Mouse (Mus musculus) forebrain, embryonic 10.5 days (tissue): ENCODE measurements at regions not wholly inside any gene's neighbourhood (a gene's known extent, or its start where the extent isn't known, plus 50 kb on each side); places are given as distances from the start of the nearest gene placed in this dataset.

Experiments used
- DNase-seq: peaks from one replicate; pipeline ENCODE4 v3.0.0-alpha.2; 2017; ENCODE audit warnings: low spot score; ENCODE audit errors: extremely low spot score
- H3K27ac ChIP-seq: fragments of 300-500 bp; sonication (generic); 2 replicates; pipeline ENCODE4 v1.5.1; 2016; ENCODE audit warnings: mild to moderate bottlenecking
- H3K27me3 ChIP-seq: fragments of 300-500 bp; sonication (generic); 2 replicates; pipeline ENCODE4 v1.6.1; 2016; ENCODE audit warnings: mild to moderate bottlenecking; ENCODE audit not compliant: poor library complexity, severe bottlenecking
- H3K36me3 ChIP-seq: fragments of 300-500 bp; sonication (generic); replicated peaks from 2 replicates; pipeline ENCODE4 v1.6.1; 2016; ENCODE audit warnings: mild to moderate bottlenecking, moderate library complexity
- H3K4me1 ChIP-seq: fragments of 300-500 bp; sonication (generic); 2 replicates; pipeline ENCODE4 v1.6.1; 2016
- H3K4me3 ChIP-seq: fragments of 300-500 bp; sonication (generic); 2 replicates; pipeline ENCODE4 v1.5.1; 2016; ENCODE audit warnings: mild to moderate bottlenecking, moderate library complexity
- H3K9me3 ChIP-seq: fragments of 300-500 bp; sonication (generic); 2 replicates; pipeline ENCODE4 v1.6.1; 2016; ENCODE audit warnings: mild to moderate bottlenecking, moderate library complexity
- whole genome bisulfite sequencing: fragments of 180-500 bp; shearing (Covaris S2); methylation state at CpG from one replicate; pipeline ENCODE4 v1.1.7; 2016; 5-methylcytosine and 5-hydroxymethylcytosine counted together

GRCm38 (mm10) chr7:111969198-111969887 is 54.0 kb upstream of the Usp47 start:
- no peak overlapping the region for H3K4me3 ChIP-seq
- no peaks in the 10 kb centered on the region for H3K9me3 ChIP-seq
- DNase-seq, result peak; percentile 57
- no peaks in the 10 kb centered on the region for H3K36me3 ChIP-seq
- no peaks in the 10 kb centered on the region for H3K27me3 ChIP-seq
- 65% methylated on average over 4 of the region's 4 CpGs for WGBS
- H3K4me1 ChIP-seq, result peaks cover 9% of the 10 kb centered on the region; the same call in 1 of the 2 replicates
- H3K27ac ChIP-seq, result no peak overlapping the region

GRCm38 (mm10) chr7:111968261-111968660 is 55.0 kb upstream of the Usp47 start:
- Histone ChIP-seq H3K9me3 (no peaks in the 10 kb centered on the region), H3K4me1 (peaks cover 9% of the 10 kb centered on the region; the same call in 1 of the 2 replicates), H3K27ac (no peak overlapping the region), H3K36me3 (no peaks in the 10 kb centered on the region), H3K4me3 (no peak overlapping the region), H3K27me3 (no peaks in the 10 kb centered on the region)
- DNase-seq, result no peak
- WGBS, result 68% methylated on average over 5 of the region's 5 CpGs

- Histone ChIP-seq H3K27ac (no peak overlapping the region), H3K36me3 (no peaks in the 10 kb centered on the region), H3K4me3 (no peak overlapping the region), H3K4me1 (peaks cover 9% of the 10 kb centered on the region; the same call in 1 of the 2 replicates), H3K27me3 (no peaks in the 10 kb centered on the region), H3K9me3 (no peaks in the 10 kb centered on the region)
- DNase-seq, result no peak
- 89% methylated on average over 3 of the region's 3 CpGs for WGBS
These were observed 56.6 kb upstream of the Usp47 start for GRCm38 (mm10) chr7:111966716-111967115.

GRCm38 (mm10) chr7:111963969-111964368 is 59.3 kb upstream of the Usp47 start:
- DNase-seq, result no peak
- Histone ChIP-seq H3K4me1 (peaks cover 9% of the 10 kb centered on the region; the same call in 1 of the 2 replicates), H3K4me3 (no peak overlapping the region), H3K27me3 (no peaks in the 10 kb centered on the region), H3K9me3 (no peaks in the 10 kb centered on the region), H3K36me3 (no peaks in the 10 kb centered on the region), H3K27ac (no peak overlapping the region)
- WGBS, result 85% methylated on average over 1 of the region's 1 CpGs

GRCm38 (mm10) chr7:111959977-111960376 is 63.3 kb upstream of the Usp47 start:
- 94% methylated on average over 3 of the region's 3 CpGs for WGBS
- Histone ChIP-seq H3K4me1 (no peaks in the 10 kb centered on the region), H3K4me3 (no peak overlapping the region), H3K36me3 (no peaks in the 10 kb centered on the region), H3K27ac (no peak overlapping the region), H3K27me3 (no peaks in the 10 kb centered on the region), H3K9me3 (no peaks in the 10 kb centered on the region)
- DNase-seq, result no peak

- 74% methylated on average over 2 of the region's 2 CpGs for WGBS
- Histone ChIP-seq H3K4me1 (no peaks in the 10 kb centered on the region), H3K27me3 (no peaks in the 10 kb centered on the region), H3K27ac (no peak overlapping the region), H3K36me3 (no peaks in the 10 kb centered on the region), H3K4me3 (no peak overlapping the region), H3K9me3 (no peaks in the 10 kb centered on the region)
- no peak for DNase-seq
These were observed 66.6 kb upstream of the Usp47 start for GRCm38 (mm10) chr7:111956671-111957070.

- no peaks in the 10 kb centered on the region for H3K36me3 ChIP-seq
These were observed 83.7 kb upstream of the Usp47 start for GRCm38 (mm10) chr7:111939631-111940030.

GRCm38 (mm10) chr7:111937547-111937946 is 85.8 kb upstream of the Usp47 start:
- WGBS, result 88% methylated on average over 3 of the region's 3 CpGs

More at GRCm38 (mm10) chr7:111939631-111940030, 83.7 kb upstream of the Usp47 start:
- no peak overlapping the region for H3K27ac ChIP-seq
- H3K27me3 ChIP-seq, result no peaks in the 10 kb centered on the region
- WGBS, result 94% methylated on average over 4 of the region's 4 CpGs
- DNase-seq, result no peak
- H3K4me3 ChIP-seq, result no peak overlapping the region
- no peaks in the 10 kb centered on the region for H3K9me3 ChIP-seq
- H3K4me1 ChIP-seq, result no peaks in the 10 kb centered on the region

GRCm38 (mm10) chr7:111937102-111937501 is 86.2 kb upstream of the Usp47 start:
- H3K27me3 ChIP-seq, result no peaks in the 10 kb centered on the region
- H3K36me3 ChIP-seq, result no peaks in the 10 kb centered on the region
- H3K9me3 ChIP-seq, result no peaks in the 10 kb centered on the region
- H3K4me3 ChIP-seq, result no peak overlapping the region
- no peak for DNase-seq
- H3K4me1 ChIP-seq, result no peaks in the 10 kb centered on the region
- H3K27ac ChIP-seq, result no peak overlapping the region
- WGBS, result 84% methylated on average over 2 of the region's 2 CpGs

More at GRCm38 (mm10) chr7:111937547-111937946, 85.8 kb upstream of the Usp47 start:
- DNase-seq, result no peak
- H3K36me3 ChIP-seq, result no peaks in the 10 kb centered on the region
- no peaks in the 10 kb centered on the region for H3K4me1 ChIP-seq
- no peak overlapping the region for H3K4me3 ChIP-seq
- no peaks in the 10 kb centered on the region for H3K27me3 ChIP-seq
- H3K9me3 ChIP-seq, result no peaks in the 10 kb centered on the region
- no peak overlapping the region for H3K27ac ChIP-seq

- no peak for DNase-seq
- Histone ChIP-seq H3K4me3 (no peak overlapping the region), H3K27me3 (no peaks in the 10 kb centered on the region), H3K36me3 (no peaks in the 10 kb centered on the region), H3K4me1 (no peaks in the 10 kb centered on the region), H3K27ac (no peak overlapping the region), H3K9me3 (no peaks in the 10 kb centered on the region)
- WGBS, result 95% methylated on average over 2 of the region's 2 CpGs
These were observed 90.6 kb upstream of the Usp47 start for GRCm38 (mm10) chr7:111932725-111933124.

- 74% methylated on average over 1 of the region's 1 CpGs for WGBS
- Histone ChIP-seq H3K27ac (no peak overlapping the region), H3K4me3 (no peak overlapping the region), H3K27me3 (no peaks in the 10 kb centered on the region), H3K9me3 (no peaks in the 10 kb centered on the region), H3K4me1 (peaks cover 14% of the 10 kb centered on the region), H3K36me3 (no peaks in the 10 kb centered on the region)
- DNase-seq, result no peak
These were observed 103.3 kb upstream of the Usp47 start for GRCm38 (mm10) chr7:111919961-111920360.

- Histone ChIP-seq H3K27ac (no peak overlapping the region), H3K4me1 (no peaks in the 10 kb centered on the region), H3K9me3 (no peaks in the 10 kb centered on the region), H3K27me3 (no peaks in the 10 kb centered on the region), H3K4me3 (no peak overlapping the region), H3K36me3 (no peaks in the 10 kb centered on the region)
- no peak for DNase-seq
- 90% methylated on average over 7 of the region's 7 CpGs for WGBS
These were observed 119.5 kb upstream of the Usp47 start for GRCm38 (mm10) chr7:111903741-111904231.

GRCm38 (mm10) chr7:111897016-111897415 is 117.2 kb upstream of the Galnt18 start:
- no peaks in the 10 kb centered on the region for H3K9me3 ChIP-seq
- H3K27me3 ChIP-seq, result no peaks in the 10 kb centered on the region
- H3K27ac ChIP-seq, result no peak overlapping the region
- H3K4me3 ChIP-seq, result no peak overlapping the region
- no peak for DNase-seq
- no peaks in the 10 kb centered on the region for H3K4me1 ChIP-seq
- WGBS, result 90% methylated on average over 1 of the region's 1 CpGs
- H3K36me3 ChIP-seq, result no peaks in the 10 kb centered on the region
